Mouse (Mus musculus) adrenal gland, postnatal 25 days (tissue): ENCODE results near the gene Cfap300. TPM values are rescaled to one million over a fixed set of nuclear protein-coding genes. Genes with fewer than 3 reads are reported as not detected.
A peak's percentile ranks its signal among the peaks of the same experiment; 100 is the strongest.

Experiments used
- DNase-seq: peaks from one replicate; pipeline ENCODE4 v3.0.0; 2021; ENCODE audit warnings: mixed read lengths
- long read RNA-seq: library from polyadenylated mRNA; stranded (forward); transcript quantifications from one replicate; pipeline ENCODE4 v2.0.0, GENCODE M21; 2021
- total RNA-seq: library from RNA; stranded (reverse); gene quantifications from 2 replicates; pipeline ENCODE4 v1.2.3, GENCODE M21; 2021

The Cfap300 gene
- 2.9 and 4.0 TPM in 2 replicates for total RNA-seq
- long read RNA-seq, partial matches to known transcripts, result 0 of 1 reads
- long read RNA-seq, other reads (novel, unspliced or antisense), result 0 of 1 reads

DNA sequence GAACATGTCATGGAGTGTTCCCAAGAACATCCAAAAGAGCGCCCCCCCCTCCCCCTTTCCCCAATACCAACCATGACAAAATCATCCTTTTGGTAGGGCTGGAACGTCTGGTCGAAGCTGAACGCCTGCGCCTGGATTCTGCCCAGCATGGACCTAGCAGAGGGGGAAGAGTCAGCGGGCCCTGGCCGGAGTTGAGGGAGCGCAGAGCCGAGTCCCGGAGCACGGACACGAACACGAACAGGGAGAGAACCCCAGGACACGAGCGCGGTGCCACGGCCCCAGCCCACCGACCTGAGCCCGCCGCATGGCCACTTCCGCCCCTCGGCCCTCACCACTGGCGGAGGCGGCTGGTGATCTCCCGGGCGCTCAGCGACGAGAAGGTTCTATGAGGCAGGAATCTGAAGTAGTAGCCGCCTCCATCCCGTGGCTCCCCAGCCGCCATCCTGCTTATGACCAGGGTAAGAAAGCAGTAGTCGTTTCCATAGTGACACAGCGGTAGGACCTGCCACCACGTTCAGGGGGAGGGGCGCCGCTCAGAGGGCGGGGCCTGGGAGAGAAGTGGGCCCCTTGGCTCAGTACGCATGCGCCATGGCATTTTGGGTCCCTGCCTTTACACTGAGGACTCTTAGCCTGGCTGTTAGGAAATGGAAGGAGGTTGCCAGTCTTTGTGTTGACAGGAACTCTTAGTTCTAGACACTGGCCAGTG is at the start of gene Cfap300:
Cfap300 (minus strand) TSS at position 486 of the 706 bp plus-strand sequence.
- DNase-seq, result peak; percentile 98

DNA sequence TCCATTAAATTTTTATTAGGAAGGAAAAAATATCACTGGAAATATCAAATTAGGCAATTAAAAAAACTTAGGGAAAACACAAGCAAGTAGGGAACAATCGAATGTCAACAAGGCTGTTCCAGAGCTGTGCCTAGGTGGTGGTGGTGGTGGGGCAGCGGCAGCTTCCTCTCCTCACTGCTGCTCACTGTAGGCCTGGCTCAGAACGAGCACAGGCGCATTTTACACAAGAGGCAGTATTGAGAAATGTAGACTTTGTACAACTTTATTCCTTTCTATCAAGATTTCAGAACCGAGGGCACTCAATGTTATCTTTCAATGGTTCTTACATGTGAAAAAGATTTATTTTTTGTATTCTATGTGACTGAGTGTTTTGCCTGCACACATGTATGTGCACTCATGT is 36.3 kb upstream of the Cfap300 start:
- no peak for DNase-seq

DNA sequence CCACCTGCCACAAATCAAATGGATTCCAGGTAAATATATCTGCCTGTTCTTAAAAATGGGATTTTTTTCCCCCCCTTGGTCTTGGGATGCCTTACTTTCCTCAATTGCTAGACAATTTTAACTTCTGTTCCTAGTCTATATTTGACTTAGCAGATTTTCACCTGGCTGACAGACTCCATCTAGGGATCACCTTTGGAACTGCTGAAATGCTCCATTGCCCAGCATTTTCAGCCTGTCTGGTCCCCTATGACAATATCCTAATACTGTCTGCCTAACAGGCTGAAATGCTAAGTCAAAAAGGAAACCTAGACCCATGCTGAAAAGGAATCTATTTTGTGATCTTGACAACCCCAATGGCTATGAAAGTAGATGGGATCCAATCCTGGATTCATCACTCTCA is 31.7 kb upstream of the Cfap300 start:
- no peak for DNase-seq

DNA sequence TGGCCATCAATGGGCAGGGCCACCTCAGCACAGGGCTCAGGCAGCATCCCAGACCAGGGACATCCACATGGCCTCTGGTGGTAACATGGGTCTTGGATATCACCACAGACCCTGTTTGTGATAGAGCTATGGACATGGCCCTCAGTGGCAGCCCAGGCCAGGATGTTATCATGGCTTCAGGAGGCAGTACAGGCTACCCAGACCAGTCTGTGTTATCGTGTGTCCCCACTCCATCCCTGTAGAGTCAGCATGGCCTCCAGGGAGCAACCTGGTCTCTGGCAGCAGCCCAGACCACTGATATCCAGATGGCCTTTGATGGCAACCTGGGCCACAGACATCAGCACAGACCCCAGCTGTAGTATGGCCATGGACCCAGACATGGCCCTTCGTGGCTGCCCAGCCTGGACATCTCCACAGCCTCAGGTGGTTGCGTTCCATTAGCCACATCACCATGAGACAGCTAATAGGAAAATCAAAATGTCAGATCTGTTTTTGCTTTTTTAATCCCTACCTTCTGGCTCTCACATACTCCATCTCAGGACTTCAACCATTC is 30.7 kb upstream of the Cfap300 start:
- no peak for DNase-seq

DNA sequence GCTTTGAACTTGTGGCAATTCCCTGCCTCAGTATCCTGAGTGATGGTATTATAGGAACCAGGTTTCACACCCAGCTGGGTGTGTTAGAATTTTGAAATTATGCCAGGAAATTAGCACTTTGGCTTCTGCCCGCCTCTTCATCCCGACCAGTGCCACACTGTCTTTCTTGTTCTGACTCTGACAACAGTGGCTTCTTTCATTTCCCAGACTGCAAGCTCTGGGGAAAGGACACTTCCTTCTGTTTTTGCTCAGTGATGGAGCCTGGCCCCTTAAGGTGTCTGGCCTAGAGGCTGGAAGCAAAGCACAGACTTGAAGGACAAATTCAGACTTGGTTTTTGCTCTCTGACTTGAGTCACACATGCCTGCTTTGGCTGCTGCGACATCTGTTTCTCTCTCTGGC is 17.0 kb upstream of the Cfap300 start:
- no peak for DNase-seq

DNA sequence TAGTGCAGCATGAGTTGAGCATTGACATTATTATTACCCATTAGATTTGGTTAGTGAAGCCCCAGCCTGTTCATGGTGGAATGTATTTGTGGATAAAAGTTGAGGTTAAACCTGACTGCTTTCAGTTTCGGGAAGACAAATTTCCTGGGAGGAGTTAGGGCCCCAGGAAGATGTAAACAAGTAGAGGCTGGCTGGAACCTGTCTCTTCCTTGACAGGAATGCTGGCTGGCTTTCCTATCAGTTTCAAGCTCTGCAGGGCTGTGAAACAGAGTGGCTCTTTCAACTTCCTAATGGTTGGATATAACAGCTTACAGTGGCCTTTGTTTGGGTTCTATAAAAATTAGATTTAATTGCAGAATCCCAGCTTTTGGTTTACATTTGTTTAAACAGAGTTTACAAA is 12.2 kb upstream of the Cfap300 start:
- no peak for DNase-seq

DNA sequence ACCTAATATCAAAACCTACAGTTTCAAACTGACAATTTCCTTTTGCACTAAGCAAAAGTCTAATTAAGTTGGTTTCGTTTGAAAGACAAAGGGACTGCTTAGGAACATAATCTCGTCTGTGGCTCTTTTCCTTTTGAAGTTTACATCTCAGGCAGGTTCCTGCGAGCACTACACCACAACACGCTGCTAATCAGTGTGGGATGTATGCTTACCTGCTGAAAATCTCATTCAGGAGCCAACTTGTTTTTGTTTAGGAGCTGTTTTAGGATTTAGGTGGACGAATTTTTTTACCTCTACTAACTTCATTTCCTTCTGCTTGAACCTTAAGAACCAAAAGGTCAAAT is 393 bp upstream of the Cfap300 start:
- DNase-seq, result no peak

DNA sequence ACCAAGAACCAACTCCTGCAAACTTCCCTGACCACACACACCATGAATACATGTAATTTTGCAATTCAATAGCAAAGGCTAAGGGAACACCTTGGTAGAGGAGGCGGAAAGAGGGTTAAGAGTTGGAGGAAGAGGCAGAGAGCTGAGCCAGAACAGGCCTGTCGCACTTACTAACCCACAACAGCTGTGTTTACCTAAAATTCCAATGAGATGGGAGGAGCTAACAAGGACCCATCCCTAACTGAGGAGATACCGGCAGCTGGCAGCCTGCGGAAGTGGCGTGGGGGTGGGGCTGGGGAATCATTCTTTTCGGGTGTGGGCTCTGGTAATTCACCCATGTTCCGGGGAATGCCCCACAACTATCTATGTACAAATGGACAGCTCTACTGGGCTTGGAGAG is 7.1 kb downstream of the Cfap300 start:
- DNase-seq, result no peak

DNA sequence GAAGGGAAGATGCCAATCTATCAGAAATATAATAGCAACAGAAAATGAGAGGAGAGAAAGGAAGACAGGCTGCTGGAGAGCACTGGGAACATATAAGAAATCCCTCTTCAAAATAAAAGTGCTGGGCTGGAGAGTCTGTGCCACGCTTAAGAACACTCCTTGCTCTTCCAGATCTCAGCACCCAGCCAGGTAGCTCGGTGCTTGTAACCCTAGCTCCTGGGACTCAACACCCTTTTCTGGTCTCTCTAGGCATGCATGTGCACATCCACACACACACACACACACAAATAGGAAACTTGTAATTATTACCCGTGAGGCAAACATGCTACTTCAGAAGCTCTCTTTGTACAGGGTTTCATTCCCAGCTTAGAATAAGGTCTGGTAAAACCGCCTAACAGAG is 7.5 kb downstream of the Cfap300 start:
- DNase-seq, result no peak

DNA sequence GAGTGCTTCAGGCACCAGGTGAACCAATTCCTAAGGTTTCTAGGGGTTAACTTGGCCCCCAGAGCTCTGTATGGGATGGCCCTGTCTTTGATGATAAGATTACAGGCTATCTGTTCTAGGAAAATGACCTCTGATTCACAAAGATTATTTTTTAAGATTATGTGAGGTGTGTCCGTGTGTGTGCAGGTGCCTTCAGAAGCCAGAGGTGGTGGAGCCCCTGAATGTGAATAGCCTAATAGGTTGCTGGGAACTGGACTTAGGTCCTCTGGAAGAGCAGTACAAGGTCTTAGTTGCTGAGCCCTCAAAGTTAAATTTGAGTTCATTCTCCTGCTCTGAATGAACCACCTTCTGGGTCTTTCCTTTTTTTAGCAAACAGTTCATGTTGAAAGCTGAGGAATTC is 8.5 kb downstream of the Cfap300 start:
- DNase-seq, result no peak

DNA sequence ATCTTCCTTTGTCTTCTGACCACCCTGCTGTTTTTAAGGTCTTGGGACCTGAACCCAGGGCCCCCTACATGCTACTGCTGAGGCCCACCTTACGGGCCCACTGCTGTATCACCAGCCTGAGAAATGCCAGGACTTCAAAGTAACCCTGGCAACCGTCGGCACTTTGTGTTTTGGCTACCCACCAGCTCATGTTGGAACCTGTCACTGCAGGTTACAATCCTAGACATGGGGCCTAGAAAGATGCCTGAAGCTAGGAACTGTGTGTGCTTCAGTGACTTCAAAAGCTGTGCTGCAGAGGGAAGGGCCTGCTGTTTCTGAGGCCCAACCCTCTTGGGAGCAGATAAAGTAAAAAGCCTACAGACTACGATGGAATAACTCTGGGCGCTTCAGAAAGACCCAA is 9.8 kb downstream of the Cfap300 start:
- no peak for DNase-seq

DNA sequence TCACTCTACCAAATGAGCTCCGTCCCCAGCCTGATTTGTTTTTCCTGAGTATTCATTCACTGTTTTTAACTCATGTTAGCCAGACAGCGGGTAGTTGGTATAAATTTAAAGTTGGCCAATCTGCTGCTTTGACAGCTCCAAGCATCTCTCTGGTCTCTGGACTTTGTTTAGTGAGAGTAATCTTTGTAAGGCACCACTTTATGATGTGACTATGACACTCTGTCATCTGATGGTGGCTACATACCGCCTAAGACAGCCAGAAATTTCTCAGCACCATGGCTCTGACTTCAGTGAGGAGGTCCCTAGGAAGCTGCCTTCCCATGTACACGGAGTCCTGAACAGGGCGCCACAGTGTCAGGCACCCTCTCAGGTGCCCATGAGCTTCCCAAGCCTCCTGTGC is 24.0 kb downstream of the Cfap300 start:
- DNase-seq, result no peak

DNA sequence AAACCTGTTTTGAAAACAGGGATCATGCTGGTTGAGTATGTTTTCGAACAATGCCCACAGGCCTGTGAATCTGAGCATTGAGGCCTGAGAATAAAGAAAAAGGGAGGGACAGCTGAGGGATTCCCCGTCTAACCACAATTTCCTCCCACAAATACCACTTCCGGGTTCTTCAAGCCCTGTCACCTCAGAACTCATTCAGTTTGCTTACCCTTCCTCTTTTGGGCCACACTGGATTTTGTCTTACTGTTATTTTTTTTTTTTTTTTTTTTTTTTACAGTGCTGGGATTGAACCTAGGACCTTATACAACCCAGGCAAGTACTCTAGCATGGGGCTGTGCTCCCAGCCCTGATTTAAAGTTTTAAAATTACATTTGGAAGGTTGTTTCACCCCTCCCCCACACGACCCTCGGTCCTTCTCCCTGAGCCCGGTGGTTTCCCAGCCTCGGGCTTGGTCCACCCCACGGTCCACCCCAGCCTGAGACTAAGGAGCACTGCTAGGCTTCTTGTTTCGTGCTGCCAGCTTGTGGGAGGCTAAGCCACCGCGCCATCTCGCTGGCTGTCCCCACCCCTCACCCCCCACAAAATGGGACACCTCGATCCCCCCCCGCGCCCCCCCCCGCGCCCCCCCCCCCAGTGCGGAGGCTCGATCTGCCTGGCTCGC is 25.2 kb downstream of the Cfap300 start:
- peak; percentile 9 for DNase-seq

DNA sequence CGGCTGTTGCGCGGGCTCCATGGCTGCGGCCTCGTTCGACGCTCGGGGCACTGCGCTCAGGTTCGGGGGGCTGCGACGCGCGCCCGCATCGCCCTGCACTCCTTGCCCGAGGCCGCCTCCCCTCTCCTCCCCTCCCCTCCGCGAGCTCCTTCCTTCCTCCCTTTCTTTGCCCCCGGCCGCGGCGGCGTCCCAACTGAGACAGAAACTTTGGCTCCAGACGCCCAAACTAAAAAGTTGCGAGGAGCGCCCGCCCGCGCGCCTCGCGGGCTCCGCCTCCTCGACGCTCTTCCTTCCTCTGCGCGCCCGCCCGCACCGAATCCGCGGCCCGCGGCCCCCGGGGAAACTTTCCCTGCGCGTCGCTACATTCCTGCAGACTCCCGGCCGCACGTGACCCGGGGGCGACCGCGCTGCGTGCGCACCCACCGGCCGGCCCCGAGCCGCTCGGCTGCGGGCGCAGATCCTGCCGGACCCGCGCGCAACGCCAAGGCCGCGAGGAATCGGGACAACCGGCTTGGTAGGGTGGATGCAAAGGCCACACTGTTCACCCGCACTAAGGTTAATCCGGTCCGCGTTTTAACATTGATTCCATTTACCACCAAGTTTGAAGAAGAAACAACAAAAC is 38.1 kb downstream of the Cfap300 start, which contains the start of gene Yap1:
Yap1 (minus strand) TSS at position 227 of the 622 bp plus-strand sequence.
- DNase-seq, result peak; percentile 90

DNA sequence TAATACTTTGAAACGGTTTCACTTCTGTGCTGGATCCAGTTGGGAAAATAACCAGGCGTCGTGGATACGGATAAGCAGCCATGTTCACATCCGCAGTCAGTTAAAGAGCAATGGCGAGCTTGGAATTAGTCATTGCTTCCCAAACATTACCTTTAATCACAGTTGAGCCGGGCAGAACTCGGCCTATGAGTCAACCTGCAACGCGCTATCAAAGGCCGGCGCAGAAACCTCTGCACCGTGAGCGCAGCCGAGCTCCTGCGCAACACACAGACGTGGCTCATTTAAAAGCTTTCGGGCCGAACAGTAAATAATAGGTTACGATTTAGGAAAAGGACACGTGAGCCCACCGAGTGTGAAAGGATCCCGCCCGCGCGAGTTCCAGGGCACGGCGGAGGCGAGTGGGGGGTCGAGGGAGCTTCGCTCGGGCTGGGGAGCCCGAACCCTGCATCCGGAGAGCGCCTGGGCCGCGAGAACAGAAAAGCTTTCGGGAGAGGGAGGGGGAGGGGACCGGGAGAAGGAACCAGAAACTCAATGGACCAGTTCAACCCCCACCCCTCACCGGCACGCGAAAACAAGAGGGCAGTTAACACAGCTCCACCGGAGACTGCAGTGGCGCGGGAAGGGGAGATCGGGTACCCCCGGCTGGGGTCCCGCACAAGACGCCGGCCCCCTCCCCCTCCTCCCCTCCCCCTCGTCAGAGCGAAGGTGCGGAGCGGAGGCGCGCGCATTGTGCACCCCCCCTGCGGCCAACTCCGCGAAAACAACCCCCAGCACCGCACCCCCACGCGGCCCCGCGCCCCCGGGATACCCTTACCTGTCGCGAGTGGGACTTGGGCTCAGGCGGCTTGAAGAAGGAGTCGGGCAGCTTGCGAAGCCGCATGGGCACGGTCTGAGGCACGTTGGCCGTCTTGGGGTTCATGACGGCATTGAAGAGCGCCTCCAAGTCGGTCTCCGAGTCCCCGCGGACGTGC is 39.0 kb downstream of the Cfap300 start:
- peak; percentile 64 for DNase-seq

DNA sequence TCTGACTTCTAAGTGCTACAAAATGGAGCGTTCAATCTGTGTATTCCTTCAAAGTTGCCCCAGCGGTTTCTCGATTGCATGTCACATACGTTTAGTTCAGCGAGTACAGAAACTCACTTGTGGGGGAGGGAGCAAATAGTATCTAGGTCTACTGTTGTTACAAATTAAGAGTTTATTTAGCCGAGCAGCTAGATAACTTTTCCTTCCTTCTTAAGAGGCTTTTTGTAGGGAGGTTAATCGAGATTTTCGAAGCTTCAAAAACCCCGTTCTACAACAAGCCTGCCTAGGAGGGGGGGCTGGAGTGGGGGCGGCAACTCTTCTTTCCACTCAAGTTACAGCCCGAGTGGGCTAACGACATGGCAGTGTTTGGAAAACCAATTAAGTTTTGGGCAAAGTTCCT is 39.8 kb downstream of the Cfap300 start:
- no peak for DNase-seq

DNA sequence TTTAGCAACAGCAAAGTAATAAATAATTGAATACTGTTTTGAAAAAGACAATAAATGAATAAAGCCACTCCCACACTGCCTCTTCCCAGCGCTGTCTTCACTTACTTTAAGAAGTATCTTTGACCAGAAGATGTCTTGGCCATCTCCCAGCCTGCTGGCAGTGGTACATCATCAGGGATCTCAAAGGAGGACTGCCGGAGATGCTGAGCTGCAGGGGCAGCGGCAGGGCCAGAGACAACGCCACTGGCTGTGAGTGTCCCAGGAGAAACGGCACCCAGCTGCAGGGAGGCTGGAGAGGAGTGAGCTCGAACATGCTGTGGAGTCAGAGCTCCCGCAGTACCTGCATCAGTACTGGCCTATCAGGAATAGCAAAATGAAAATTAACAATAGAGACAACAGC is 41.3 kb downstream of the Cfap300 start:
- DNase-seq, result no peak

DNA sequence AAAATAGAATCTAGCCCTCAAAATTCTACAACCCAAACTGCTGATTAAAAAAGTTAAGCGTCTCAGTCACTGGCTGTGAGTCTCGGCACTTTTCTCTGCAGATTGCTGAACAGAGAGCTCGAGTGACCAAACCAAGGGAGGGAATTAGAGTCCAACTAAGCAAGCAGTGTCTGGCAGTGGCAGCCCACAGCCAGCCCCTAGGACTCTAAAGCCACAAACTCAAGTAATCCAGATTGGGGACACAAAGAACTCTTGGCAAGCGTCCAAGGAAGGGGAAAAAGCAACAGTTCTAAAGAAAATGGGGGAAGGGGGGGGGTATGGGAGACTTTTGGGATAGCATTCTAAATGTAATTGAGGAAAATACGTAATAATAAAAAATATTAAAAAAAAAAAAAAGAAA is 48.3 kb downstream of the Cfap300 start:
- no peak for DNase-seq

DNA sequence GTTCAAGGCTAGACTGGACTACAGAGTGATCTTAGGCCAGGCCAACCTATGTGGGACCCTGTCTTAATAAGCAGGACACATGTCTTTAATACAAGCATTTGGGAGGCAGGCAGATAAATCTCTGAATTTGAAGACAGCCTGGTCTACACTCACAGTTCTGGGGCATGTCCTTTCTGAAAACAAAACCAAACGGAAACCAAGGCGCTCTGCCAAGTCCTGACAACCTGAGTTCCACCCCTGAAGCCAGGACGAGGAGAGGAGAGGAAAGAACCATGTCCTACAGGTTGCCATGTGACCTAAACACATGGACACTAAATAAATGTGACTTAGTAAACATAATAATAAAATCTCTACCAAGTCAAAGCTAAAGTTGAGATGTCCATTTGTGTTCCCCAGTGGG is 50.0 kb downstream of the Cfap300 start:
- DNase-seq, result peak; percentile 38

DNA sequence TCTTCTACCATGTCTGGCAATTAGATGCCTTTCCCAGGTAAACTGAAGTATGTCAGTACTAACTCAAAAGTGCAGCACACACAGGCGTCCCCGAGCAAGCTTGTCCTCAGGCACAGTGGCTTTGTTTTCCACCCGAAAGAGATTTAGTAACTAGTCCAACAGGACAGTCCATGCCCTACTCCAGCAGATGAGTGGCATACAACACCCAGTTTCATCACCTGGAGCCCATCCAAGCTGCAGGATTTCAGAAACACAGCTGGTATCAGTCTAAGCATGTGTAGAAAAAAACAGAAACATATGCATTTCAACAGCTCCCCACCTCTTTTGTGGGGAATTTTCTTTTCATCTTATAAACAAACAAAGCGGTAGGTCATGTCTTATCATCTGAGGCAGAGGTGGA is 51.7 kb downstream of the Cfap300 start:
- DNase-seq, result peak; percentile 10

DNA sequence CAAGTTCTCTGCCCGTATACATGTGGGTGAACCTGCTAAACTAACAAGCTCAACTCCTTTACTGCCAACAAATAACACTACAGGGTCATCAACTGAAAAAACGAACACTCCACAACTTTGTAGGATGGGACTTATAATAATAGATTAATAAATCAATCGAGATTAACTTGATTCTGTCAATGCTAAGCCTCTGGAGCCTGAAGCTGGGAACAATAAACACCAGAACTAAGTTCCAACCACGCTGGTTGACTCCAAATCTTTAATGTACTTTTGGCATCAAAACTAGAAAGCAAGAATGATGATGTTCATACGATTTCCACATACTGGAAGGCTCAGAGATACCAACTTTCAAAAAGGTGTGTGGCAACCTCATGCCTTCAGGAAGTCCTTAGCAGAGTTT is 55.5 kb downstream of the Cfap300 start:
- DNase-seq, result no peak

DNA sequence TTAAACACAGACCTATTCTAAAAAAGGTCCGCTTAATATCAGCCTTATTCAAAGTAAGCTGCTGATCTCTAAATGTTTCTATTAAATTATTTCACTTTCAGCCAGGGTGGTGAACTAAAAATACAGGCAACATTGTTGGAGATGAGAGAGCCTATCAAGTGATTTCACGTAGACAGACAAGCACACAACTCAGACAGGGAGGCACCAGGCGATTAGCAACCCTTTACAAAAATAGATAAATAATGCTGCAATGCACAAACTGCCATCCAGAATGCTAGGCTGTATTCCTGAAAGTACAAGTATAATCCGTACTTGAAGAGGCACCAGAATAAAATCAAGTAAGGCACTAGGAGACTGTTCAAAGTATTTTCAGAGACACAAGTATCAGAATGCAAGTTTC is 58.3 kb downstream of the Cfap300 start:
- DNase-seq, result no peak
